Mouse (Mus musculus) liver, adult 2 months (tissue): ENCODE measurements around the gene Lmntd1.

Source experiments
- CTCF ChIP-seq: fragments of 200-500 bp; IDR thresholded peaks from 2 replicates; pipeline ENCODE4 v1.5.1; 2011; ENCODE audit warnings: low read depth, low read length, control low read depth
- POLR2A ChIP-seq: fragments of 200-500 bp; IDR thresholded peaks from 2 replicates; pipeline ENCODE4 v1.6.1; 2011; ENCODE audit warnings: low read length, control low read depth; ENCODE audit not compliant: insufficient read depth; ENCODE audit errors: extremely low read depth

DNA sequence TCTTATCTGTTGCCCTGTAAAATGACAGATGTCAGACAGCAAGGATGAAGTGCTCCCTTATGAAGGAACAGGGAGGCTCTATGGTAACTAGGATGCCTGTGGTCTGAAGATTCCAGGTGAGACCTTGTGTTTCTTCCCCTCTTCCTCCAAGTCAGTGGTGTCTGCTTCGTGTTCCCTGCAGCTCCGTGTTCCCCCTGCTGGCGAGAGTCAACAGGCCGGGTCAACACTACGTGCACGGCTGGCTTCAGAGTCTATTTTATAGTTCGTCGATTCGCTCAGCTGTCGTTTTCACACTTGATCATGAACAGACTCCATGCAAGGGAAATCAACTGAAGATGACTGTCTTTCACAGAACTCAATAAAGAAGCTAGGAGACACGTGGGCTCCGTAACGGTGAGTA is 171.3 kb downstream of the Lmntd1 start:
- peak; percentile 40 for TF ChIP-seq CTCF
- no peak for TF ChIP-seq POLR2A
